Mouse (Mus musculus) forebrain, embryonic 16.5 days (tissue): ENCODE measurements around the gene Lhx5. TPM values are rescaled to one million over a fixed set of nuclear protein-coding genes. Genes with fewer than 3 reads are reported as not detected.

Experiments used
- ATAC-seq: fragments of 200-750 bp; cut with Nextera tagmentation; 2 replicates; pipeline ENCODE4 v1.8.0; 2017; ENCODE audit warnings: mild to moderate bottlenecking, moderate library complexity
- H3K27ac ChIP-seq: fragments of 300-500 bp; sonication (generic); 2 replicates; pipeline ENCODE4 v1.5.1; 2014; ENCODE audit warnings: low read length, control low read depth
- H3K27me3 ChIP-seq: fragments of 300-500 bp; sonication (generic); replicated peaks from 2 replicates; pipeline ENCODE4 v1.6.1; 2014; ENCODE audit warnings: low read length; ENCODE audit not compliant: control insufficient read depth, insufficient read depth
- H3K36me3 ChIP-seq: fragments of 300-500 bp; sonication (generic); 2 replicates; pipeline ENCODE4 v1.6.1; 2014; ENCODE audit not compliant: control insufficient read depth, insufficient read depth
- H3K4me1 ChIP-seq: fragments of 300-500 bp; sonication (generic); replicated peaks from 2 replicates; pipeline ENCODE4 v1.6.1; 2014; ENCODE audit warnings: low read length; ENCODE audit not compliant: control insufficient read depth, insufficient read depth
- H3K4me2 ChIP-seq: fragments of 300-500 bp; sonication (generic); 2 replicates; pipeline ENCODE4 v1.6.1; 2014; ENCODE audit warnings: mild to moderate bottlenecking, low read length, control low read depth
- H3K4me3 ChIP-seq: fragments of 300-500 bp; sonication (generic); replicated peaks from 2 replicates; pipeline ENCODE4 v1.5.1; 2014; ENCODE audit warnings: mild to moderate bottlenecking, low read length, control low read depth
- H3K9ac ChIP-seq: fragments of 300-500 bp; sonication (generic); replicated peaks from 2 replicates; pipeline ENCODE4 v1.6.1; 2014; ENCODE audit warnings: low read depth, low read length, control low read depth
- H3K9me3 ChIP-seq: fragments of 300-500 bp; sonication (generic); 2 replicates; pipeline ENCODE4 v1.6.1; 2016; ENCODE audit warnings: low read length; ENCODE audit not compliant: control insufficient read depth
- WGBS: fragments of 180-500 bp; shearing (Covaris S2); extraction: QIAGEN DNeasy Blood & Tissue Kit; methylation state at CpG from one replicate; pipeline ENCODE4 v1.1.7; 2014; 5-methylcytosine and 5-hydroxymethylcytosine counted together
- polyA plus RNA-seq: library from polyadenylated mRNA; unstranded; fragments of >200 nt; fragmentation: Nextera tagmentation; extraction: Ambion mirVana; gene quantifications from 2 replicates; pipeline ENCODE4 v1.2.1, GENCODE M21; 2015

Lhx5 gene
- polyA plus RNA-seq, 1 experiment from 2014 or later, result 7.0 TPM

DNA sequence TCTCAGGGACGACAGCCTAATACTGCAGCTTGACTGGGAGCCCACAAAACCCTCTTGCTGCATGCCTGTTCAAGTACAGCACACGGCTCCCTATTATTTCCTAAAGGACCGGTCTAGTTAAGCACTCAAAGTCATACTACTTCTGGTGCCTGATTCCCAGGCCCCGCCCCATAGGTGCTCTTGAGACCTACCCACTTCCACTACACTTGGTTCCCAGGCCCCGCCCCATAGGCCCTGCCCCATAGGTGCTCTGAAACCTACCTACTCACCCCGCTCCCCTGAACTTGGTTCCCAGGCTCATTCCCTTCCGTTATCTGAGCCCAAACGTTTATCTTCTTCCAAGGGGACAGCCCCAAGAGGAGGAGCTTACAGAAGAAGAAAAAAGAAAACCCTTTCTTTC, 56.3 kb downstream of the Lhx5 start:
- no peak for ATAC-seq
- peaks cover 14% of the 10 kb centered on the region for H3K36me3 ChIP-seq
- H3K4me2 ChIP-seq, result no peak overlapping the region
- H3K9ac ChIP-seq, result no peak overlapping the region
- no peaks in the 10 kb centered on the region for H3K9me3 ChIP-seq
- no peak overlapping the region for H3K4me3 ChIP-seq
- H3K27ac ChIP-seq, result no peak overlapping the region
- WGBS, result 84% methylated on average over 8 of the region's 8 CpGs
- peaks cover 9% of the 10 kb centered on the region; the same call in 1 of the 2 replicates for H3K4me1 ChIP-seq
- H3K27me3 ChIP-seq, result no peaks in the 10 kb centered on the region

DNA sequence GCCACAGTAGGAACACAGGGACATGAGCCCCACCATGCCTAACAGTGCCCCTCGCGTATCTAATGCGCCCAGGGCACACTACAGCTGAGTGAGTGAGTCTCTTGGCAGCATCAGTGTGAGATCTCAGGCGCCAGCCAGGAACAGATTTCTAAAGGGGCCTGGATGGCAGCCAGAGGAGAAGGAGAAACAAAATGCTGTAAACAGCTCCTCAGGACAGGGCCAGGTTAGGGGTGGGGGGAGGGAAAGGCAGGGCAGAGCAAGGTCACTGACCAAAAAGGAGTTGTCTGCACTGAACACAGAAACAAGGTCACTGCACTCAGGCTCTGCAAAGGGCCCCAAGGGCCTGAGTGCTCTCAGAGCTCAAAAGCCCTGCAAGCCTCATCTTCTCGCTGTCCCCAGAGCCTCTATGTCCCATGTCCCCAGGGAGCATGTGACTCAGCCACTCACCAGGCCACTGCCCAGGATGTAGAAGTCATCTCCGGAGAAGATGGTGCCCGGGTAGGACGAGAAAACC, 59.2 kb downstream of the Lhx5 start:
- WGBS, result 51% methylated on average over 8 of the region's 8 CpGs

More for the DNA sequence above, 59.2 kb downstream of the Lhx5 start:
- no peaks in the 10 kb centered on the region for H3K27me3 ChIP-seq
- peaks cover 12% of the 10 kb centered on the region; the same call in 1 of the 2 replicates for H3K4me1 ChIP-seq
- H3K4me2 ChIP-seq, result no peak overlapping the region
- no peak overlapping the region for H3K4me3 ChIP-seq
- H3K9ac ChIP-seq, result no peak overlapping the region
- no peaks in the 10 kb centered on the region for H3K9me3 ChIP-seq
- no peak overlapping the region for H3K27ac ChIP-seq
- peak; percentile 73 for ATAC-seq
- 0 out of 2 replicates have a peak, but pooled peaks cover 12% of the 10 kb centered on the region for H3K36me3 ChIP-seq

Other genes with a start within 250 kb of the Lhx5 start
- gene Sdsl, start 41.1 kb downstream of the Lhx5 start, polyA plus RNA-seq, result 1.9 and 2.3 TPM in 2 replicates
- gene Sds, start 44.8 kb downstream of the Lhx5 start, polyA plus RNA-seq, result not detected in 2 replicates
- 22.9 and 24.6 TPM in 2 replicates for gene Plbd2, start 71.9 kb downstream of the Lhx5 start, polyA plus RNA-seq
- 1.9 and 2.0 TPM in 2 replicates for gene Slc8b1, start 79.5 kb downstream of the Lhx5 start, polyA plus RNA-seq
- gene Tpcn1, start 157.0 kb downstream of the Lhx5 start, polyA plus RNA-seq, result 15.4 and 18.3 TPM in 2 replicates
- gene Iqcd, start 157.3 kb downstream of the Lhx5 start, polyA plus RNA-seq, result 0.98 and 1.0 TPM in 2 replicates
- gene Rita1, start 180.9 kb downstream of the Lhx5 start, polyA plus RNA-seq, result 21.2 and 26.9 TPM in 2 replicates
- gene Ddx54, start 181.0 kb downstream of the Lhx5 start, polyA plus RNA-seq, result 49.2 and 49.3 TPM in 2 replicates
- 0.39 and 0.46 TPM in 2 replicates for gene Cfap73, start 202.5 kb downstream of the Lhx5 start, polyA plus RNA-seq
- gene Rasal1, start 217.1 kb downstream of the Lhx5 start, polyA plus RNA-seq, result 5.3 and 6.3 TPM in 2 replicates